Mouse (Mus musculus) thymus, adult 2 months (tissue): ENCODE results near the gene Klhl35. TPM values are rescaled to one million over a fixed set of nuclear protein-coding genes. Genes with fewer than 3 reads are reported as not detected.

Experiments
- DNase-seq: peaks from one replicate; pipeline ENCODE4 v3.0.0; 2021
- H3K27ac ChIP-seq: fragments of 200-500 bp; 2 replicates; pipeline ENCODE4 v1.5.1; 2012; ENCODE audit warnings: low read length, control low read depth; ENCODE audit not compliant: control insufficient read depth, insufficient read depth
- H3K27me3 ChIP-seq: fragments of 200-500 bp; 2 replicates; pipeline ENCODE4 v1.6.1; 2012; ENCODE audit warnings: mild to moderate bottlenecking, low read length, moderate library complexity, mixed read lengths; ENCODE audit not compliant: control insufficient read depth, insufficient read depth
- H3K36me3 ChIP-seq: fragments of 200-500 bp; 2 replicates; pipeline ENCODE4 v1.6.1; 2012; ENCODE audit warnings: mild to moderate bottlenecking, low read length, moderate library complexity; ENCODE audit not compliant: control insufficient read depth, insufficient read depth
- H3K4me1 ChIP-seq: fragments of 200-500 bp; replicated peaks from 2 replicates; pipeline ENCODE4 v1.6.1; 2012; ENCODE audit warnings: low read length; ENCODE audit not compliant: control insufficient read depth, insufficient read depth
- H3K4me3 ChIP-seq: fragments of 200-500 bp; 2 replicates; pipeline ENCODE4 v1.5.1; 2012; ENCODE audit warnings: mild to moderate bottlenecking, low read length, control low read depth, moderate library complexity; ENCODE audit not compliant: control insufficient read depth, insufficient read depth
- CTCF ChIP-seq: fragments of 200-500 bp; IDR thresholded peaks from 2 replicates; pipeline ENCODE4 v1.5.1; 2012; ENCODE audit warnings: mild to moderate bottlenecking, control low read depth, low read length, moderate library complexity, borderline replicate concordance; ENCODE audit not compliant: control insufficient read depth, poor library complexity, insufficient read depth; ENCODE audit errors: extremely low read depth
- POLR2A ChIP-seq: fragments of 200-500 bp; IDR thresholded peaks from 2 replicates; pipeline ENCODE4 v1.6.1; 2012; ENCODE audit warnings: mild to moderate bottlenecking, low read length, control low read depth, moderate library complexity; ENCODE audit not compliant: control insufficient read depth, poor library complexity, insufficient read depth; ENCODE audit errors: extremely low read depth
- WGBS: fragments of 180-500 bp; shearing (Covaris S2); methylation state at CpG from one replicate; pipeline ENCODE4 v1.1.7; 2018; 5-methylcytosine and 5-hydroxymethylcytosine counted together
- polyA plus RNA-seq: library from polyadenylated mRNA; depleted of rRNA; stranded (reverse); fragments of >200 nt; gene quantifications from 2 replicates; pipeline ENCODE4 v1.2.3, GENCODE M21; 2012

Gene Klhl35
- polyA plus RNA-seq, 1 experiment = 1.0 TPM

GRCm38 (mm10) chr7:99428836-99429235, 37.0 kb upstream of the Klhl35 start:
- Histone ChIP-seq H3K36me3 (no peaks in the 10 kb centered on the region), H3K27me3 (no peaks in the 10 kb centered on the region), H3K4me1 (peaks cover 13% of the 10 kb centered on the region), H3K4me3 (no peak overlapping the region), H3K27ac (no peak overlapping the region)
- TF ChIP-seq POLR2A (no peak), CTCF (no peak)
- DNase-seq = no peak
- 18% methylated on average over 5 of the region's 5 CpGs for WGBS

GRCm38 (mm10) chr7:99429786-99430185, 36.0 kb upstream of the Klhl35 start:
- no peak for DNase-seq
- H3K27me3 ChIP-seq = no peaks in the 10 kb centered on the region
- H3K36me3 ChIP-seq = no peaks in the 10 kb centered on the region
- no peak overlapping the region for H3K27ac ChIP-seq
- peaks cover 16% of the 10 kb centered on the region for H3K4me1 ChIP-seq
- WGBS = 95% methylated on average over 6 of the region's 6 CpGs
- no peak for TF ChIP-seq POLR2A
- TF ChIP-seq CTCF = no peak
- H3K4me3 ChIP-seq = no peak overlapping the region

GRCm38 (mm10) chr7:99430246-99430645, 35.6 kb upstream of the Klhl35 start:
- H3K27me3 ChIP-seq = no peaks in the 10 kb centered on the region
- TF ChIP-seq POLR2A (no peak), CTCF (no peak)
- 90% methylated on average over 11 of the region's 11 CpGs for WGBS

GRCm38 (mm10) chr7:99432248-99432647, 33.6 kb upstream of the Klhl35 start:
- WGBS = 46% methylated on average over 14 of the region's 14 CpGs
- TF ChIP-seq CTCF = no peak
- no peak for TF ChIP-seq POLR2A
- no peak for DNase-seq
- H3K27ac ChIP-seq = no peak overlapping the region
- H3K27me3 ChIP-seq = no peaks in the 10 kb centered on the region
- H3K4me3 ChIP-seq = no peak overlapping the region
- no peaks in the 10 kb centered on the region for H3K36me3 ChIP-seq
- peaks cover 20% of the 10 kb centered on the region for H3K4me1 ChIP-seq

More at GRCm38 (mm10) chr7:99430246-99430645, 35.6 kb upstream of the Klhl35 start:
- no peak for DNase-seq
- Histone ChIP-seq H3K4me3 (no peak overlapping the region), H3K27ac (no peak overlapping the region), H3K36me3 (no peaks in the 10 kb centered on the region), H3K4me1 (peaks cover 20% of the 10 kb centered on the region)

- H3K4me1 ChIP-seq = peaks cover 20% of the 10 kb centered on the region
- no peaks in the 10 kb centered on the region for H3K27me3 ChIP-seq
- TF ChIP-seq CTCF (no peak), POLR2A (no peak)
- DNase-seq = no peak
- no peak overlapping the region for H3K27ac ChIP-seq
- no peaks in the 10 kb centered on the region for H3K36me3 ChIP-seq
- no peak overlapping the region for H3K4me3 ChIP-seq
- 74% methylated on average over 6 of the region's 6 CpGs for WGBS
These were observed 32.9 kb upstream of the Klhl35 start for GRCm38 (mm10) chr7:99432863-99433262.

GRCm38 (mm10) chr7:99434672-99435250, 31.0 kb upstream of the Klhl35 start:
- 53% methylated on average over 12 of the region's 12 CpGs for WGBS
- Histone ChIP-seq H3K27me3 (no peaks in the 10 kb centered on the region), H3K4me3 (no peak overlapping the region), H3K36me3 (no peaks in the 10 kb centered on the region), H3K4me1 (peaks cover 20% of the 10 kb centered on the region), H3K27ac (no peak overlapping the region)
- no peak for TF ChIP-seq POLR2A
- TF ChIP-seq CTCF = no peak
- no peak for DNase-seq

- Histone ChIP-seq H3K27me3 (no peaks in the 10 kb centered on the region), H3K4me3 (no peak overlapping the region), H3K27ac (no peak overlapping the region), H3K4me1 (peaks cover 20% of the 10 kb centered on the region), H3K36me3 (no peaks in the 10 kb centered on the region)
- no peak for DNase-seq
- WGBS = 91% methylated on average over 4 of the region's 4 CpGs
- no peak for TF ChIP-seq CTCF
- TF ChIP-seq POLR2A = no peak
These were observed 29.3 kb upstream of the Klhl35 start for GRCm38 (mm10) chr7:99436530-99436929.

- TF ChIP-seq CTCF (no peak), POLR2A (no peak)
- WGBS = 83% methylated on average over 10 of the region's 10 CpGs
- H3K27me3 ChIP-seq = no peaks in the 10 kb centered on the region
- no peak overlapping the region for H3K4me3 ChIP-seq
- H3K4me1 ChIP-seq = peaks cover 6% of the 10 kb centered on the region
- H3K27ac ChIP-seq = no peak overlapping the region
- no peak for DNase-seq
- no peaks in the 10 kb centered on the region for H3K36me3 ChIP-seq
These were observed 26.9 kb upstream of the Klhl35 start for GRCm38 (mm10) chr7:99438881-99439280.
